Mouse (Mus musculus): Measurements from ENCODE around the gene Atp2c2. TPM values are rescaled to one million over a fixed set of nuclear protein-coding genes. Genes with fewer than 3 reads are reported as not detected.

Atp2c2 gene
- total RNA-seq, 1 experiment from 2014 or later: not detected

- no peak for ATAC-seq (replicated peaks; ENCODE audit: low read depth, poor library complexity, severe bottlenecking)
Observed at GRCm38 (mm10) chr8:119806422-119807263, 106.8 kb downstream of the Atp2c2 start.

Other genes starting within 250 kb of the Atp2c2 start
- gene Slc38a8, start 198.3 kb upstream of the Atp2c2 start, total RNA-seq (2017): not detected in 2 replicates
- gene Mbtps1, start 141.3 kb upstream of the Atp2c2 start, total RNA-seq (2017): 43.7 and 50.4 TPM in 2 replicates
- 26.2 and 31.1 TPM in 2 replicates for gene Hsdl1, start 124.8 kb upstream of the Atp2c2 start, total RNA-seq (2017)
- gene Dnaaf1, start 124.8 kb upstream of the Atp2c2 start, total RNA-seq (2017): not detected in 2 replicates
- 3.6 and 7.8 TPM in 2 replicates for gene Taf1c, start 94.8 kb upstream of the Atp2c2 start, total RNA-seq (2017)
- not detected in 2 replicates for gene Adad2, start 87.3 kb upstream of the Atp2c2 start, total RNA-seq (2017)
- not detected in 2 replicates for gene Kcng4, start 64.3 kb upstream of the Atp2c2 start, total RNA-seq (2017)
- gene Wfdc1, start 33.6 kb upstream of the Atp2c2 start, total RNA-seq (2017): not detected in 2 replicates
- 3.6 and 12.1 TPM in 2 replicates for gene Tldc1, start 78.4 kb downstream of the Atp2c2 start, total RNA-seq (2017)
- 79.3 and 132 TPM in 2 replicates for gene Cotl1, start 140.5 kb downstream of the Atp2c2 start, total RNA-seq (2017)
- gene Klhl36, start 162.3 kb downstream of the Atp2c2 start, total RNA-seq (2017): 5.7 and 7.4 TPM in 2 replicates
- gene Usp10, start 210.4 kb downstream of the Atp2c2 start, total RNA-seq (2017): 53.3 and 85.6 TPM in 2 replicates
- 35.7 and 36.7 TPM in 2 replicates for gene Gm20388, start 210.8 kb downstream of the Atp2c2 start, total RNA-seq (2017)

All from common myeloid progenitor, adult 5-6 weeks (primary cell).